Mouse (Mus musculus) CD4-positive, CD25-positive, alpha-beta regulatory T cell, adult 2 months (primary cell): ENCODE measurements around the gene Otx2.
"Not testable (repeated sequence)": the region's sequence is repeated elsewhere in the genome, so short reads cannot be mapped to it uniquely, and the experiment has no call there.

ENCODE experiments used
- DNase-seq: peaks from one replicate; pipeline ENCODE4 v3.0.0-alpha.2; 2012; ENCODE audit warnings: low read depth, low spot score

Otx2 gene

GRCm38 (mm10) chr14:48653676-48654510 lies 19.7 kb downstream of the Otx2 start:
- no peak for DNase-seq

- DNase-seq: no peak
These were observed 20.5 kb downstream of the Otx2 start for GRCm38 (mm10) chr14:48653081-48653480.

- no peak for DNase-seq
These were observed 21.4 kb downstream of the Otx2 start for GRCm38 (mm10) chr14:48652256-48652655.

- no peak for DNase-seq
These were observed 22.0 kb downstream of the Otx2 start for GRCm38 (mm10) chr14:48651471-48652211.

- no peak for DNase-seq
These were observed 31.9 kb downstream of the Otx2 start for GRCm38 (mm10) chr14:48641462-48642395.

- no peak for DNase-seq
These were observed 40.5 kb downstream of the Otx2 start for GRCm38 (mm10) chr14:48633141-48633540.

GRCm38 (mm10) chr14:48632335-48632734 lies 41.3 kb downstream of the Otx2 start:
- no peak for DNase-seq

GRCm38 (mm10) chr14:48631486-48631885 lies 42.1 kb downstream of the Otx2 start:
- no peak for DNase-seq

GRCm38 (mm10) chr14:48629404-48629803 lies 44.2 kb downstream of the Otx2 start:
- no peak for DNase-seq

- no peak for DNase-seq
These were observed 47.3 kb downstream of the Otx2 start for GRCm38 (mm10) chr14:48626271-48626670.

GRCm38 (mm10) chr14:48625331-48625694 lies 48.3 kb downstream of the Otx2 start:
- DNase-seq: no peak

GRCm38 (mm10) chr14:48624596-48625330 lies 48.9 kb downstream of the Otx2 start:
- DNase-seq: no peak

GRCm38 (mm10) chr14:48622726-48623125 lies 50.9 kb downstream of the Otx2 start:
- not testable (repeated sequence) for DNase-seq

GRCm38 (mm10) chr14:48616361-48616760 lies 57.3 kb downstream of the Otx2 start:
- no peak for DNase-seq

GRCm38 (mm10) chr14:48608641-48609310 lies 64.8 kb downstream of the Otx2 start:
- DNase-seq: no peak
